Mouse (Mus musculus): ENCODE measurements at regions not wholly inside any gene's neighbourhood (a gene's known extent, or its start where the extent isn't known, plus 50 kb on each side); places are given as distances from the start of the nearest gene placed in this dataset.

DNA sequence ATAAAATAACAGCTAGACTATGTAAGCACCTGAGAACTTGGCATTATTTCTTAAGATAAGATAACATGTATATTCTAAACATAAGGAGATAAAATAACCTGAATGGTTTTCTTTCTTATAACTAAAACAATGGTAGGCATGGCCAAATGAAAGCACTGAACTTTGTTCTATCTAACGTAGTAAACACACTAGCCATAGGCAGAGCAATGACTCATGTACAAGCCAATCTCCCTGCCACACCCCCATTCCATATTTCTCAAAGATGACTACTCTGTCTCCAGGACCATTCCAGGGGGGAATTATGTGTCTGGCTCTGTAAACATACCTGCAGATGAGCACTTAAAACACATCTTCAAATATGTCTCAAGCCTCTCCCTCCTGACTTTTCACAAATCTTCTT, 80.6 kb upstream of the Slc7a11 start:
- no peak for TF ChIP-seq CTCF (IDR thresholded peaks at IDR 0.05; ENCODE audit: extremely low read depth, insufficient read depth, low read length)
- TF ChIP-seq POLR2A (IDR thresholded peaks at IDR 0.05; ENCODE audit: extremely low read depth, insufficient read depth, low read length): no peak

Measured in cortical plate, adult 2 months (tissue).